Mouse (Mus musculus): Measurements from ENCODE around the gene Csnka2ip. TPM values are rescaled to one million over a fixed set of nuclear protein-coding genes. Genes with fewer than 3 reads are reported as not detected.

Gene Csnka2ip
- not detected in 2 replicates for polyA plus RNA-seq (2016; fragmentation: Nextera tagmentation; extraction: Ambion mirVana)

DNA sequence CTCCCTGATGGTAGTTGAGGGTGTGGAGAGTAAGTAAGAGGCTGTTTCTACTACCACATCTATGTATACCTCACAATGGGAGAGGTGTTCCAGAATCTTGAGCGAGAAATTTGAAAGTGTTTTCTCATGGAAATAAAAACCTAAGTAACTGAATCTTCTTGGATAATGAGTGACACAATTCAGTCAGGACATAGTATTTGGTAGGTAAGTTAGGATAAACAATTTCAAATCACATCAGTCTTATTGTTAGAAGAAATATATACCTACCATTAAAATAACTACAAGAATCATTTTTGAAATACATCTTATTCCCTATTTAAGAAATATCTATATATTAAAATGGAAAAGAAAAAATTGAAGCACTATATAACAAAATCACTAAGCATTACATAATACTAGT, at the start of gene Csnka2ip:
Gene Csnka2ip (minus strand): TSS at position 101 of the 400 bp plus-strand sequence.
- ATAC-seq: no peak
- Histone ChIP-seq H3K27me3 (replicated peaks) (no peaks in the 10 kb centered on the region), H3K9ac (no peak within 1 kb of the TSS), H3K36me3 (no peaks in the 10 kb centered on the region), H3K4me1 (no peaks in the 10 kb centered on the region), H3K9me3 (replicated peaks) (no peaks in the 10 kb centered on the region), H3K27ac (no peak within 1 kb of the TSS), H3K4me3 (no peak within 1 kb of the TSS), H3K4me2 (no peak within 1 kb of the TSS)
- WGBS (ENCODE audit: insufficient replicate concordance): 66% methylated on average over 1 of the region's 1 CpGs

- no peak overlapping the region for H3K9ac ChIP-seq
- H3K4me1 ChIP-seq: no peaks in the 10 kb centered on the region
- ATAC-seq: no peak
- 65% methylated on average over 13 of the region's 13 CpGs for WGBS (ENCODE audit: insufficient replicate concordance)
- no peak overlapping the region for H3K4me2 ChIP-seq
- no peak overlapping the region for H3K27ac ChIP-seq
- H3K4me3 ChIP-seq: no peak overlapping the region
- no peaks in the 10 kb centered on the region for H3K9me3 ChIP-seq (replicated peaks)
- no peaks in the 10 kb centered on the region for H3K36me3 ChIP-seq
- H3K27me3 ChIP-seq (replicated peaks): no peaks in the 10 kb centered on the region
Measured at GRCm38 (mm10) chr16:64649594-64650290, 47.5 kb upstream of the Csnka2ip start.

GRCm38 (mm10) chr16:64647771-64648170, 45.6 kb upstream of the Csnka2ip start:
- H3K9me3 ChIP-seq (replicated peaks): no peaks in the 10 kb centered on the region
- H3K4me3 ChIP-seq: no peak overlapping the region
- H3K4me1 ChIP-seq: no peaks in the 10 kb centered on the region
- no peaks in the 10 kb centered on the region for H3K36me3 ChIP-seq
- ATAC-seq: no peak
- no peak overlapping the region for H3K27ac ChIP-seq
- H3K4me2 ChIP-seq: no peak overlapping the region
- no peaks in the 10 kb centered on the region for H3K27me3 ChIP-seq (replicated peaks)
- H3K9ac ChIP-seq: no peak overlapping the region
- 48% methylated on average over 2 of the region's 2 CpGs for WGBS (ENCODE audit: insufficient replicate concordance)

- Histone ChIP-seq H3K4me3 (no peak overlapping the region), H3K36me3 (no peaks in the 10 kb centered on the region), H3K9me3 (replicated peaks) (no peaks in the 10 kb centered on the region), H3K27ac (no peak overlapping the region), H3K9ac (no peak overlapping the region), H3K4me2 (no peak overlapping the region), H3K27me3 (replicated peaks) (no peaks in the 10 kb centered on the region), H3K4me1 (no peaks in the 10 kb centered on the region)
- ATAC-seq: no peak
- WGBS (ENCODE audit: insufficient replicate concordance): 28% methylated on average over 1 of the region's 1 CpGs
Measured at GRCm38 (mm10) chr16:64635110-64635509, 32.9 kb upstream of the Csnka2ip start.

- H3K4me3 ChIP-seq: no peak overlapping the region
Measured at GRCm38 (mm10) chr16:64620116-64620515, 17.9 kb upstream of the Csnka2ip start.

GRCm38 (mm10) chr16:64614648-64615047, 12.4 kb upstream of the Csnka2ip start:
- H3K36me3 ChIP-seq: no peaks in the 10 kb centered on the region
- H3K4me3 ChIP-seq: no peak overlapping the region
- no peak overlapping the region for H3K27ac ChIP-seq
- no peak overlapping the region for H3K4me2 ChIP-seq
- no peak for ATAC-seq
- no peaks in the 10 kb centered on the region for H3K27me3 ChIP-seq (replicated peaks)
- H3K4me1 ChIP-seq: no peaks in the 10 kb centered on the region
- no peak overlapping the region for H3K9ac ChIP-seq
- no peaks in the 10 kb centered on the region for H3K9me3 ChIP-seq (replicated peaks)
- WGBS (ENCODE audit: insufficient replicate concordance): 38% methylated on average over 3 of the region's 3 CpGs

More at GRCm38 (mm10) chr16:64620116-64620515, 17.9 kb upstream of the Csnka2ip start:
- Histone ChIP-seq H3K36me3 (no peaks in the 10 kb centered on the region), H3K9ac (no peak overlapping the region), H3K4me2 (no peak overlapping the region), H3K9me3 (replicated peaks) (no peaks in the 10 kb centered on the region), H3K4me1 (no peaks in the 10 kb centered on the region), H3K27me3 (replicated peaks) (no peaks in the 10 kb centered on the region), H3K27ac (no peak overlapping the region)
- no peak for ATAC-seq
- 79% methylated on average over 6 of the region's 6 CpGs for WGBS (ENCODE audit: insufficient replicate concordance)

- H3K9ac ChIP-seq: no peak overlapping the region
- H3K4me1 ChIP-seq: no peaks in the 10 kb centered on the region
- H3K9me3 ChIP-seq (replicated peaks): no peaks in the 10 kb centered on the region
- H3K36me3 ChIP-seq: no peaks in the 10 kb centered on the region
- no peak overlapping the region for H3K27ac ChIP-seq
- H3K27me3 ChIP-seq (replicated peaks): no peaks in the 10 kb centered on the region
- H3K4me3 ChIP-seq: no peak overlapping the region
- no peak for ATAC-seq
- WGBS (ENCODE audit: insufficient replicate concordance): 54% methylated on average over 1 of the region's 1 CpGs
- H3K4me2 ChIP-seq: no peak overlapping the region
Measured at GRCm38 (mm10) chr16:64607793-64608192, 5.6 kb upstream of the Csnka2ip start.

- Histone ChIP-seq H3K9me3 (replicated peaks) (no peaks in the 10 kb centered on the region), H3K27ac (no peak overlapping the region), H3K4me3 (no peak overlapping the region), H3K27me3 (replicated peaks) (no peaks in the 10 kb centered on the region), H3K36me3 (no peaks in the 10 kb centered on the region), H3K9ac (no peak overlapping the region), H3K4me2 (no peak overlapping the region), H3K4me1 (no peaks in the 10 kb centered on the region)
- ATAC-seq: no peak
- 54% methylated on average over 2 of the region's 2 CpGs for WGBS (ENCODE audit: insufficient replicate concordance)
Measured at GRCm38 (mm10) chr16:64586825-64587224, 15.4 kb downstream of the Csnka2ip start.

DNA sequence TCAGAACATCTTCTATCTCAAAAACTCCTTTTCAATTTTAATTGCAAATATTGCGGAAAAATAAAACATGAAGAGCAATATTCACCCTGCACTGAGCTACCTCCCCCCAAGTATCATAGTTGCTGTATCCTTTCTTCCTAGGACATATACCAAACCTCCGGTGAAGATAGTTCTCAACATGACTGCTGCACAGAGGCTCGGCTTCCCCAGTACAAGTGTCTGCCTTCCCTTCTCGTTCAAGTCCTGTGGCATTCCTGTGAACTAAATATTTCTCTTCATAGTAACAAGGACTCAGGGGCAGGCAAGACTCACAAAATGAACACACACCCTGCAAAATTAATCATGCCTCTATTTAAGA, 16.0 kb downstream of the Csnka2ip start:
- Histone ChIP-seq H3K4me1 (no peaks in the 10 kb centered on the region), H3K9me3 (replicated peaks) (no peaks in the 10 kb centered on the region), H3K27ac (no peak overlapping the region), H3K36me3 (no peaks in the 10 kb centered on the region), H3K4me2 (no peak overlapping the region), H3K27me3 (replicated peaks) (no peaks in the 10 kb centered on the region), H3K4me3 (no peak overlapping the region), H3K9ac (no peak overlapping the region)
- ATAC-seq: no peak
- 65% methylated on average over 4 of the region's 4 CpGs for WGBS (ENCODE audit: insufficient replicate concordance)

DNA sequence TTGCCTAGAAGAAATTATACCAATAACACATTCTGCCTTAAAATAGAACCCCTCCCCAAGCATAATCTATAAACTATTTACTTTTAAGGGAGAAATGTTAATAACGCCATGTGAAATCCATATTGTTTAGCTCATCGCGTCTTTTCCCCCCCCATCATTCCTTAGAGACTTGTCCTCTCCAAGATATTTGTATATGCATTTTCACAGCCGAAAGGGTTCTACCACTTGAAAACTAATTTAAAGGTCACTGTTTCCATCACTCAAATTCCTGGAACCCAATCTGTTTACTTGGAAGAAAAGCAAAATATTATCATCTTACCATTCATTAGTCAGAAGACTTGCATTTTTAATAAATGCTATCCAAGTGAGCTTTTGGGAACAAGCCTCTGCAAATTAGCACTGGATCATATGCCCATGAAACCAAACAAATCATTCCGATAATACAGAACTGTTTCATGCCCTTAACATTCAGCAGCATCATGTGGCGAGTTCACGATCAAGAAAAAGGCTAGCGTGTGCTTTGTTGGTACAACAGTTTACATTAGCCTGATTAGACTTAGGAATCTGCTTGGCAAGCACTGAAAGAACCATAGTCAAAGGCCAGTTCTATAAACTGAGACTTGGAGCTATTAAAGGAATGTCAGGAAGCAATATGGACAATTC, 16.5 kb downstream of the Csnka2ip start:
- no peaks in the 10 kb centered on the region for H3K4me1 ChIP-seq
- no peak overlapping the region for H3K4me2 ChIP-seq
- H3K27ac ChIP-seq: no peak overlapping the region
- H3K9ac ChIP-seq: no peak overlapping the region
- no peaks in the 10 kb centered on the region for H3K27me3 ChIP-seq (replicated peaks)
- no peak overlapping the region for H3K4me3 ChIP-seq
- WGBS (ENCODE audit: insufficient replicate concordance): 75% methylated on average over 8 of the region's 8 CpGs
- H3K9me3 ChIP-seq (replicated peaks): no peaks in the 10 kb centered on the region
- ATAC-seq: no peak
- no peaks in the 10 kb centered on the region for H3K36me3 ChIP-seq

GRCm38 (mm10) chr16:64584591-64584990, 17.6 kb downstream of the Csnka2ip start:
- Histone ChIP-seq H3K27me3 (replicated peaks) (no peaks in the 10 kb centered on the region), H3K4me1 (no peaks in the 10 kb centered on the region), H3K9me3 (replicated peaks) (no peaks in the 10 kb centered on the region), H3K27ac (no peak overlapping the region), H3K4me3 (no peak overlapping the region), H3K4me2 (no peak overlapping the region), H3K36me3 (no peaks in the 10 kb centered on the region), H3K9ac (no peak overlapping the region)
- ATAC-seq: no peak
- 71% methylated on average over 4 of the region's 4 CpGs for WGBS (ENCODE audit: insufficient replicate concordance)

- no peak overlapping the region for H3K9ac ChIP-seq
- no peak overlapping the region for H3K4me3 ChIP-seq
- ATAC-seq: no peak
- no peaks in the 10 kb centered on the region for H3K27me3 ChIP-seq (replicated peaks)
- no peak overlapping the region for H3K4me2 ChIP-seq
- H3K36me3 ChIP-seq: no peaks in the 10 kb centered on the region
- no peaks in the 10 kb centered on the region for H3K9me3 ChIP-seq (replicated peaks)
- 31% methylated on average over 3 of the region's 3 CpGs for WGBS (ENCODE audit: insufficient replicate concordance)
- H3K4me1 ChIP-seq: no peaks in the 10 kb centered on the region
- H3K27ac ChIP-seq: no peak overlapping the region
Measured at GRCm38 (mm10) chr16:64583406-64583805, 18.8 kb downstream of the Csnka2ip start.

All from liver, embryonic 12.5 days (tissue).